Mouse (Mus musculus) urinary bladder, postnatal 10 days (tissue): Measurements from ENCODE around the gene Stox2.
A peak's percentile ranks its signal among the peaks of the same experiment; 100 is the strongest.

Experiments used
- DNase-seq: peaks from one replicate; pipeline ENCODE4 v3.0.0; 2022; ENCODE audit warnings: low spot score

The Stox2 gene

DNA sequence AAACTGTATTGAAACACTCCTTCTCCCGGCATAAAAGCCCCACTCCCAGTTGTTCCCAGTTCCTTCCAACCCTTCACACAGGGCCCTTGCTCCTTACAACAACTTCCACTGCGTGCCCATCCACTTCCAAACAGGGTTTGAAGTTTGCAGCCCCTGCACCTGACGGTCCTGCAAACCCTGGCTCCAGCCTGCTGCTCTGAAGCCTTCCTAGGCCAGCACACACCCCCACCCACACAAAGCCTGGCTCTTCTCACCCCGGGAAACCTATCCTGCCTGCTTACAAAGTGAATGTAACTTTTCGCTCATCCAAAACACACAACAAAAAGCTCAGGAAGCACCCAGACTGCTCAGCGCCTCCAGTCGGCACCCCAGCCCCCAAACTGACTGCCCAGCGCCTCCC lies 37.1 kb downstream of the Stox2 start:
- no peak for DNase-seq

DNA sequence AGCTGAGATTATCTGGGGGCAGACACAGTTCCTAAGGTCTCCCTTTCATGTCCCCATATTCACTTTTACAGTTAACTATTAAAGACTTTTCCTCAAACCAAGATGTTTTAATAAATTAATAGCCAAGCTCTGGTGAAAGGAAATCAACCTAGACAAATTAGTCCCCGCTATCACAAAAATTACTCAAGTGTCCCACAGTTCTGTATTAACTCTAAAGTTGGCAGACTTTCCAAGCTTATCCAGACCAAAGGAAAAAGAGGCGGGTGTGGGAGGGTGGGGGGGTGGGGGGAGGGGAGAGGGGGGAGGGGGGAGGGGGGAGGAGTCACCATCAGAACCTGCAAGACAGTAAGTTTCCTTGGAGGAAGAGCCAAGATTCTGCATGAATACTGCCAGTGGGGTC lies 41.3 kb downstream of the Stox2 start:
- no peak for DNase-seq

DNA sequence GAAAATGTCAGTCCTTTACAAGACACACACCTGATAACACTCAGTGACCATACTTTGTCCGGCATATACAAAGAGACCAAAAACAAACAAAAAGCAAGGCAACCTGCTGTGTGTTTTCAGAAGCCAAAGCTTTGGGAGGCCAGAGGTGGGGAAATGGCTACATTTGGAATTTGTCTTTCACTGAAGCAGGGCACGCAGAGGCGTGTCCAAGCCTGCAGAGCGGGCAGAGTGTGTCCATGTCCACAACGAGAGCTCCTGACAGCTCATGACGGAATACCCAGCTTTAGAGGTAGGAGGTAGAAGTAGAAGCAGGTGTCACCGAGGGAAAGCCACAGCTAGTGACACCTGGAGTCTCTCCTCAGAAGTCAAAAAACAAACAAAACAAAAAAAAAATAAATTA lies 53.2 kb downstream of the Stox2 start:
- DNase-seq = no peak

DNA sequence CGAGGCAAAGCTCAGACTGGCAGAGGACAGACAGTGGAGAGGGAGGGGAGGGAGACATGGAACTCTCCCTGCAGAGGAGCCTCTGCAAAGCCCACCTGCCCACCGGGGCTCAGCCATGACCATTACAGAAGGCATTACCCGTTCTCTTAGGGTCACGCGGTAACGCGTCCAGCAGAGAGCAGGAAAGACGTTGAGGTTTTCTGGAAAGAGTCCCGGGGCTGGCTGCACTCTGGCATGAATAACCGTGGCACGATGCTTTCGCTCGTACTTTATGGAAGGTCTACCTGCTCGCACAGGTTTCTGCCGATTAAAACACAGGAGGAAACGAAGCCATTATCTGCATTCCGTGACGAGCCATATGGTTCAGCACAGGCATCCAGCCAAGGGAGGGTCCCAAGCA lies 53.9 kb downstream of the Stox2 start:
- no peak for DNase-seq

DNA sequence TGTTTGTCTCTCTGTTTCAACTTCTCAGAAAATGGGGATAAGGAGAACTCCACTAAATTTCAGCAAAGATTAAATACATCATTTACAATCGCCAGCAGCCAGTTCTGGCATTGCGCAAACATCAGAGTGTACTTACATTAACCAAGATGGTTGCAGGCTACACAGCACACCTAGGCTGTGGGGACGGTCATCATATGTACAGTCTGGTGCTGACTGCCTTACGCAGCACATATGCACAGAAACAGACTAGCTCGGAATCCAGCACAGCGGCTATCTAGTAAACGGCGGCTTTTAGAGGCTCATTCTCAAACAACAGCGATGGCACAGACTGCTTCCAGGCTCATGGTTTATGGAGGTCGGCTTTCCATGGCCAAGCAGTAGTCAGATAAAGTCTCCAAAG lies 54.3 kb downstream of the Stox2 start:
- no peak for DNase-seq

DNA sequence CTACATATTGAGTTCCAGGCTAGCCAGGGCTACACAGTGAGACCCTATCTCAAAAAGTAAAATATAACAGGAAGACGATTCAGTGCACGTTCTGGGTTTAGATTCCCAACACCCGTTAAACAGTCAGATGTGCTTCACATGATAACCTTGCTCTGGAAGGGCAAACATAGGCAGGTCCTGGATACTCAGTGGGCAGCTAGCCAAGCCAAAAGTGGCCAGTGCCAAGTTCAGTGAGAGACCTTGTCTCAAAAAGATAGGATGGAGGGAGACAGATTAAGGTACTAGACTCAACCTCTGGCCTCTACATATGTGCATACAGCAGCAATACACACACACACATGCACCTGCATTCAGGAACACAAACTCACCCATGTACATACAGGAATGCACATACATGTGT lies 56.7 kb downstream of the Stox2 start:
- no peak for DNase-seq

DNA sequence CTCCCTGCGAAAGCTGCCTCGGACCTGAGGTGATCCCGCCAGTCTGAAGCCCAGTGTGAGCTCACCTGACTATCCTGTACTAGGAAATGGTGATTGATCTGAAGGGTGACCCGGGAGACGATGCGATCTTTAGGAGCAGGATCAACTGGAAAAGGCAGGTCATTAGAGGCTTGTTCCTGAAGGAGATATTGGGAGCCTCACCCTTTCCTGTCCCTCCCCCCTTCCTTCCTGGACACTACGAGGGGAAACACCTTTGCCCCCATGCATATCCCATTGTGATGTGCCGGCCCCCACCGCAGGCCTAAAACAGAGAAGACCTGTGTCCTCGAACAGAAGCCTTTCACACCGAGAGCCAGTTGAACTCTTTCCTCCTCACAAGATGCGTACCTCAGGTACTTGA lies 58.0 kb downstream of the Stox2 start:
- no peak for DNase-seq

DNA sequence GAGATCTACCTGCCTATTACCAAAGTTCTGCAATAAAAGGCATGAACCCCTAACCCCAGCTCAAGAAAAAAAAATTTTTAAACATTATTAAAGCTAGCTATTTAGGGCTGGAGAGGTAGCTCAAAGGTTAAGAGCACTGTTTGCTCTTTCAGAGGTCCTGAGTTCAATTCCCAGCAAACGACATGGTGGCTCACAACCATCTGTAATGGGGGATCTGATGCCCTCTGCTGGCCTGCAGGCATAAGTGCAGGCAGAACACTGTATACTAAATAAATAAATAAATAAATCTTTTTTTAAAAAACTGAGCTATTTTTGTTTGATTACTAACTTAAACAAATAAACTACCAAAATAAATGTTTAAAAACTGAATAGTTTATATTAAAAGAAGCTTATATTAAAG lies 60.4 kb downstream of the Stox2 start:
- no peak for DNase-seq

DNA sequence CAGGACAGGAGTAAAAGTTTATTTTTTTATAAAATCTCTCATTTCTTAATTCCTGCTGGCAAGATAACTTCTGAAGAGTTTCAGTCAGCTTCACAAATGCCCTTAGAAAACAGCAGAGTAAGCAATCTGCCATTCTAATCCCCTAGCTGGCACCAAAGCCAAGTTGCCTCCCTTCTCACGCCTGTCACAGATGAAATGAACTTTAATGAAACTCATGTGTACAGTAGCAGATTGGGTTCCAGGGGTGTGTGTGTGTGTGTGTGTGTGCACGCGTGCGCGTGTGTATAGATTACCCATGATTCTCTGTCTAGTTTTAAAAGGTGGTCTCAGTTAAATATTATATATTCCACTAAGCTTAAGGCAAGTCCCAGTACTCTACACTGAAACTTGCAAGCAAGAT lies 62.0 kb downstream of the Stox2 start:
- no peak for DNase-seq

DNA sequence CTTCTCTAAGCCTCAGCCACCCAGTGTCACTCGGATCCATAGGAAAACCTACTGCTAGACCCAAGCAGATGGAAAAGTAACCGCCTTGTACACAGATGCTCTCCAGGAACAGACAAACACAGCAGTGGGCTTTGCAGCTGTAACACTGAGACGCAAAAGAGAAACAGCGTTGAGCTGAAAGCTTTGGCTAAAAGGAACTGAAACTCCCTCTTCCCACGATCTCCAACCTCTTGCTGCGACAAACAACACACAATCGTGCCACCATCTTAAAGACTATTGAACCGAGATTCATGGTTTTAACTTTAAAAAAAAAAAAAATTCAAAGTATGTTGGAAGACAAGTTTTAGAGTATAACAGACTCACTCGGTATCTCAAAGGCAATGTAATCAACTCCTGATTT lies 62.5 kb downstream of the Stox2 start:
- DNase-seq = no peak

DNA sequence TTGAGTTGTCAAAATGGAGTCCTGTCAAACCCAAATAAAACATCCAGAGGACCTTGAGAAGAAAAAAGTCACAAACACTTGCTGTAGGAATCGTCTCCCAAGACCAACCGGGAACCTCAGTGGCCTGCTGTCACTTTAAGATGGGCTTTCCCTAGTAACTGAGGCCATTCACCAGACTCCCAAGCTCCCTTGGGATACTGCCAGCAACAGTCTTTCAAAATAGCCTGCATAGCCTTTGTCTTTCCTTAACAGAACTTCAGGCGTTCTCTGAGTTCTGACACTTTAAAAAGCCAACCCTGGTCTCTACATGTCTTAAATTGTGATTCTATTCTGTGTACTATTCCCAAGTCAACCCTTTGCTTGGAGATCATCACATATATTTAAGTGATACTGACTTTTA lies 64.9 kb downstream of the Stox2 start:
- no peak for DNase-seq

DNA sequence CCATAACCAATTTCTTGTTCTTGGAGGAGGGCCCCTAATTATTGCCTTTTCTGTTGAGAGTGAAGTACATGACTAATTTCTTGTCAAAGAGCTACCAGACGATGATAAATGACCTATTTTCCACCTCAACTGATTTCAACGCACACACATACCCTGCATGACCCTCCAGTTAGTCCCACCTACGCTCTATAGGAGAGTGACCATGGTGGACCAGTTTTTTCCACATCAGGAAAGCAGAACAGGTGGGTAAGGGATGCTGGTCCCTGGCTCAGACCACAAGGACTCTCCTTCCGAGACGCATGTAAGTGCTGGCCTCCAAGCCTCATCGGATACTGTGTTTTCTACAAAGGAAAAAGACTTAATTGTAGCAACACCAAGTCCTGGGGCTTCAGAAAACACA lies 65.4 kb downstream of the Stox2 start:
- no peak for DNase-seq

DNA sequence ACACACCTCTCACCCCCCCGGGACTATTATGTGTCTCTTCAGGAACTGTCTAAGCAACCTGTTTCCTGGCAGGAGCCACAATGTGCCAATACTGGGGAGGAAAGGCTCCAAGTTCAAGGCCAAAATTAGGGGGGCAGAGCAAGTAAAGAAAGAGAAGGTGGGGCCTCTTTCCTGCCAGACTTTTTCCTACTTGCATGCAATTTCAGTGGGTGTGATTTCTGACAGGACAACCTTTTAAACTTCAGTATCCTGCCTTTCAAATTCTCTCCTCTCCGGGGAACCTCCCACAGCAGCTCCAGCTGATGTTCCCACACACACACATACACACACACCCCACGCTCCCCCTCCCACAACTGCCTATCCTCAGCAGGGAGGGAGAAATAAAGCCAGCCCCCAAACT lies 66.1 kb downstream of the Stox2 start:
- DNase-seq = no peak

DNA sequence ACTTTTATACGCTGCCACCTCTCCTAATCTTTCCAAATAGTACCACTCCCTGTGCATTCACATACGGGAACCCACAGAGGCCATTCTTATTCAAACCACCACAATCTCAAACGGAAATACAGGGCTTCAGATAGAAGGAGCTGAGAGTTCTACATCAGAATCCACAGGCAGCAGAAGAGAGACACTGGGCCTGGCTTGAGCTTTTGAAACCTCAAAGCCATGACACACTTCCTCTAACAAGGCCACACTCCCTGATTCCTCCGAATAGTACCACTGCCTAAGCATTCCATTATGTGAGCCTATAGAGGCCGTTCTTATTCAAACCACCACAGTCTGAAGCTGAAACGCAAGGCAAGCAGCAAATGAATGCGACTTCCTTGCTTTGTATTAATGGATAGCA lies 69.5 kb downstream of the Stox2 start:
- no peak for DNase-seq

DNA sequence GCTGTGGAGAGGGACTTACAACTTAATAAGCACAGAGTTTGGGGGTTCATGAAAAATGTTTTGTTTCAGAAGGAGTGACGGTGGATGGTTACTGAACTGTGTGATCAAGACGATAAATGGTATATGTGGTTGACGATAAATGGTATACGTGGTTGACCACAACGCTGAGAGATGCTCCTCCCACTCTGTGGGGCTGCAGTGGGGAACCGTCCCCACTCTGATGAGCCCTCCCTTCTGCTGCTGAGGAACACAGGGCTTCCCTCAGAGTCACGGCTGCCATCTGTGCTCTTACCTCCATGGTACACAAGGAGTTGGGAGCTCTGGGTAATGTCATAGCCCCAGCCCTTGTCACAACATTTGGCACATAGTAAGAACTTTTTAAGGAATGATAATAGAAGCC lies 72.4 kb downstream of the Stox2 start:
- no peak for DNase-seq

DNA sequence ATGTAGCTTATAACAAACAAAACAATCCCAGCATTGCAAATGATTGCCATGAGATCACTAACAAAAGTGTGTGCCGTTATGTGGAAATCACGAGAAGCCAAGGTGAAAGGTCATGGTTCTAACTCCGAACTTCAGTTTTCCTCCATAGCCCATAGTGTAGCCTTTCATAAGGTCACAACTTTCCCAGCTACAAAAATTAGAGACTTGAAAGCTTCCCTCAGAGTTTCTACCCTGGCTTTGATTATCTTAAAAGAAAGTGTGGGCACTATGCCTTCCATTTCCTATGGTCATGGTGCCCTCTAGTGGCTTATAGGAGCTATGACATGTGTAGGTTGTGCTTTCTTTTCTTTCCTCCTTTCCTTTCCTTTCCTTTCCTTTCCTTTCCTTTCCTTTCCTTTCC lies 74.6 kb downstream of the Stox2 start:
- no peak for DNase-seq

DNA sequence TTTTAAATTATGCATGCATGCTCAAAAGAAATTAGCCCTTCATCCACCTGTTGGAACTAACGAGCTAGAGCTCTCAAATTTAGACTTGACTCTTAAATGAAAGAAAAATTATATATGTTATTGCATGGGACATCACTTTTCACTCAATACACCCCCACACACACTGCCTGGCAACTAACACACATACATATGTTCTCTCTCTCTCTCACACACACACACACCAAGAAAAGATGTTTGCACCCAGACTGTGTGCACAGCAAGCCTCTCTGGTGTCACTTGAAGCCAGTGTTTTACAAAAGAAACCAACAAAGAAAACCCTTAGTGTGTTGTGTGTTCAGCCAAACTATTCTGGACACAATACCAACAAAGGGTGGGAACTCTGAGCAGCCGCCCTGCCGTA lies 75.1 kb downstream of the Stox2 start:
- DNase-seq = no peak

DNA sequence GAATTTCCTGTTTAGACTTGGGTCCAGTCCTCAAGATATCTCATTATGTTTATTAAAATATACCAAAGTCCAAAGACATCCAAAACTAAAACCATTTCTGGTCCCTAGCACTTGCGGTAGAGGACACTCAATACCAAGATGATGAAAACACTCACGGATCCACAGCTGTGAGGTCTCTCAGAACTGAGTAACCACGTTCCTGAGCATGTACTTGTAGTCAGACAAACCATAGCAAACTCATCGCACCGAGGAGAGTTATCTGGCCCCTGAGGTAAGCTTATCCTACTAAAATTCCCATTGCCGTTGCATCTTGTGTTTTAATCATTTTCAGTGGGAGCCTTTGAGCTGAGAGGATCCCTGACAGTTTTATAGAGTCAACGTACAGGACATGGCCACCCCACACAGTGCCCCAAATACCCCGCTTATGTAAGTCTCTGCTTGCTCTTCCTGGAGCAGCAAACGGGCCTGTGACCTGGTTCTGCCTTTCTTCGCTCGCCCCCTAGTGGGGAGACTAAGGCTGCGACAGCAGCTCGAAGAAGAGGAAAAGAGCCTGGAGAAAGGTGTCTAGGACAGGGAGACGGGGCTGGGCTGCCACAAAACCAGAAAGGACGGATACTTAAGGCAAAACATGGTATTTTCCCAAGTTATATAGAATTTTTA lies 75.6 kb downstream of the Stox2 start:
- peak; percentile 61 for DNase-seq

DNA sequence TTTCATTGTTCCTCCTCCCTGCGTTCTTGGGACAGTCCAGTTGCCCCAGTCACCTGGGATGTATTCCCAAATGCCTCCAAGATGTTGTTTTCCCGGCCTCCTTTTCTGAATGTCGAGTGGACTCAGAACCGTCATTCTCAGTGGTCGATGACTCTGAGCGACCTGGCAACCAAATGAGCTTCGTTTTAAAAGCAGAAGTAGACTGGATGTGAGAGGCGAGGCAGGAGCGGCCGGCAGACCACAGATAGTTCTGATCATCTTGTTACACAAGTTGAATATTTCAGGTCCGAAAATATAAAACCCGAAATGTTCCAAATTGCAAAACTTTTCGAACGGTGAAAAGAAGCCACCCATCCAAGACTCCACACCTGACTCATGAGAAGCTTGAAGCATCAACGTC lies 76.2 kb downstream of the Stox2 start:
- no peak for DNase-seq

DNA sequence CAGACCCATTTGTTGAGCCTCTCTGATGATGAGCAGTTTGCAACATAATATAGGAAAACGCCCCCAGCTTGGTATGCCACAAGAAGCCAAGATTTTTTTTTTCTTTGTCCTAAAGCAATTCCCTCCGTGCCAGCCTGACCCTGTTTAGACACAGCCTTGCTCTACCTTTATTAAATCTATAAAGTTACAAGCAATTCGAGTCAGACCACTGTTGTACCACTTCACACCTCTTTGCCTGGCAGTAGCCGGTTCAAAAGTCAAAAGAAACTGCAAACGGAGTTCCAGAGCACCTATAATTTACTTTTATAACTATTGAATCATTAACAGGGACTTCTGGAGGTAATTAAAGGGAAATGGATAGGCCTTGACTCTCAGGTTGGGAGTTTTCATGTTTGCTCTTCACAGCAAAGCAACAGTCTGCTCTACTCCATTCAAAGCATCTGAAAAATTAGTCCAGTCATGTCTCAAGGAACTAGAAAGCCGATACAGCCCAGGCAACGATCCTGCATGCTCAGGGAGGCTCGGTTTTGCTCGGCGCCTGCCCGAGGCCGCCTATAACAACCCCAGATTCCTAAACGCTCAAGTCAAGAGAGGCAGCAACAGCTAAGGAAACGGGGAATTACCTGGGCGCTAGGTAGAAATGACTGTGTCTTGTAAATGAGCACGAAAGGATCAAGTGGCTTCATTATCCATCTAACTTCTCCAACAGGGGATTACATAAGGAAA lies 77.0 kb downstream of the Stox2 start:
- no peak for DNase-seq

DNA sequence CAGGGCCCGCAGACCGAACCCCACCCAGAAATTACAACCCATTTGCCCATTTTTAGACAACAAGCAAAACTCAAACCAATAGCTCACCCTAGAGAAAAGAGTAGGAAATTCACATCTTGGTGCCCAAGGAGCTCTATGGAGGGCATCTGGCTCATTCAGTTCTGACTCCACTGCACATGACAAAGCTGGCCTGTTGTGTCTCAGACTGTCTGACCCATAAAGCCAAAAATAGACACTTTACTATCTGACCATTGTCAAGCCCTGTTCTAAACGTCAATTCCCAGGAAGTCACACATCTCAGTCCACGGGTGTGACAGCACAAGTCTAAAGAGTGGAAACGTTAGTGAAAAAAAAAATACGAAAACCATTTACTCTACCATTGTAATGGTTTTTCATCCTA lies 79.1 kb downstream of the Stox2 start:
- DNase-seq = no peak

DNA sequence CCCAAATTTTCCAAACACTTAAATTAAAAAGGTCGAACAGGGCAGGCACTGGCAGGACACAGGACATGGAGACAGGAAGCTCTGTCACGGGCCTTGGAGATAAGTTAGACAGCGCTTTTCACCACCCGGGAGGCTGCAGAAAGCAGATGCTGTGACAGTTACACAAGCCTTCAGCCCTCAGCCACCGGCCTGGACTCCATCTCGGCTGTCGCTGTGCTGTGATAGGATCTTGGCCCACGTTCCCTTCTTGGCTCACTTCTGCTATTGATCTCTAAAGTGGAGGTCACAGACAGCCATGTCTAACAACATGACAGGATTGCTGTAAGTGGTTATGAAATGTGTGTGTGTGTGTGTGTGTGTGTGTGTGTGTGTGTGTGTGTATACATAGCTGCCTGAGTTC lies 82.9 kb downstream of the Stox2 start:
- DNase-seq = no peak

DNA sequence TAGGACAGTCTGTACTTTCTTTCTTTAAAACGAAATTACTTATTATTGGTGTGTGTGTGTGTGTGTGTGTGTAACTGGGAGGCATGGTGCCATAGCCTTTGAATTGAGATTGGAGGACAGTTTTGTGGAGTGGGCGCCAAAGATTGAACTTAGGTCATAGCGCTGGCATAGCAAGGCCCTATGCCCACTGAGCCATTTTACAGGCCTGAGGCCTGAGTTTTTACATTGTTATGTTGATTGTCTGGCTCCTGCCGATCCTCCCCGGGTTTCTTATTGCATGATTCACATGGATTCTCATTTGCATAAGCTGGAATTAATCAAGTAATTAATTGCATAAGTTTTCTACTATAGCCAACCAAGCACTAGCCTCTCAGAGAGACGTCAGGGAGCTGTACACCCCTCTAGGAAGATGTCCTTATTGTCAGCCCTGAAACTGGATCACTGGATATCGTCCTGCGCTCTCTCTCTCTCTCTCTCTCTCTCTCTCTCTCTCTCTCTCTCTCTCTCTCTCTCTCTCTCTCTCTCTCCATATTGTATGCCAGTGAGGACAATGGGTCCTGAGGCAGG lies 90.7 kb downstream of the Stox2 start:
- DNase-seq = no peak
